Mouse (Mus musculus): ENCODE measurements around the gene Rab38.

Gene Rab38

GRCm38 (mm10) chr7:88527100-88527671 is 97.1 kb downstream of the Rab38 start:
- DNase-seq (ENCODE audit: low spot score), result no peak

- no peak for DNase-seq (ENCODE audit: low spot score)
These were observed 106.1 kb downstream of the Rab38 start for GRCm38 (mm10) chr7:88536127-88536531.

GRCm38 (mm10) chr7:88536743-88537142 is 106.7 kb downstream of the Rab38 start:
- no peak for DNase-seq (ENCODE audit: low spot score)

Data from T-cell, adult 2 months (primary cell).